Mouse (Mus musculus) lung, postnatal 4 days (tissue): ENCODE results near the gene Ankmy1.

ENCODE experiments used
- DNase-seq, 2 experiments: peaks; one replicate each; pipeline ENCODE4 v3.0.0; 2021

The Ankmy1 gene

DNA sequence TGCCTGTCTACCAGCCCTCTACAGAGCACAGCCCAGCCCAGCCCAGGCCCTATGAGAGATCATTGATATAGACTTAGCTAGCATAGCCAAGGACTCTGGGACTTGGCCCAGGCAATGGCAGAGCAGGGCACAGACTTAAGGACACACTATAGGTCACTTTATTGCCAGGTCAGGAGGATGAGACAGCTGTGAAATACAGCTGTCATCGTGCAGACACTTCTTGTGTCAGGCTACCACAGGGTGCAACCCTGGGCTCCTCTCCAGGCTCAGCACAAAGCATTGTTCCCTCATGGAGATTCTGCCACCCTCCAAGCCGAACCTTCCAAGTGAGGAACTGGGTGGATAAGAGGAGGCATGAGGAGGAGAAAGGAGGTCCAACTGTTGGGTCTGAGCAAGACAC, 32.7 kb downstream of the Ankmy1 start:
- DNase-seq: no peak

DNA sequence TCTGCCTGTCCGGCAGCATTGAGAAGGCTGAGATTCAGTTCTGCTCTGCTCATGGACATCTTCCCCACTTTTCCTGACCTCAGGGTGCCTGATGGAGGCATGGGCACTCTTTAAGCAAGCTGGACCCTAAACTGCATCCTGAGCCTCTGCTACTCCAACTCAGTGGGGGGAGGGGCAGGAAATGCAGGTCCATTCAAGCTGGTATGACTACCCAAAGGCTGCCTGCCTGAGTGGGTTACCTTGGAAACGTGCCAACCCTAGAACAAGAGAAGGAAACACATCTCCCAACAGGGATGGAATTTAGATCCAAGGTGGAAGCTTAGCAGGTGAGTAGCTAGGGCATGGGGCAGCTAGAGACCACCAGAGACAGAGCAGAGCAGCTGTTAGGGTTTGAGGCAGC, 36.5 kb downstream of the Ankmy1 start:
- DNase-seq: no peak

DNA sequence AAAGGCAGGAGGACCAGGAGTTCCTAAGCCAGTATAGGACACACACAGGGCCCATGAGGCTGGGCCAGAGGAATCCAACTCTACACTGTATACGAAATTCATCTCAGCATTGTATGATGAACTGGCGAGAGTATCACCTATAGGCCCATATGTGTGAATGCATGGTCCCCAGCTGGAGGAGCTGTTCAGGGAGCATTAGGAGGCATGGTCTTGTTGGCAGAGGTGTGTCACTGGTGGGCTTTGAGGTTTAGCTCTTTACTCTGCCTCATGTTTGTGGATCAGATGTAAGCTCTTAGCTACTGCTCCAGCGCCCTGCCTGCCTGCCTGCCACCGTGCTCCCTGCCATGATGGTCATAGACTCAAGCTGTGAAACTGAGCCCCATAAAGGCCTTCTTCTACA, 39.4 kb downstream of the Ankmy1 start:
- no peak for DNase-seq

DNA sequence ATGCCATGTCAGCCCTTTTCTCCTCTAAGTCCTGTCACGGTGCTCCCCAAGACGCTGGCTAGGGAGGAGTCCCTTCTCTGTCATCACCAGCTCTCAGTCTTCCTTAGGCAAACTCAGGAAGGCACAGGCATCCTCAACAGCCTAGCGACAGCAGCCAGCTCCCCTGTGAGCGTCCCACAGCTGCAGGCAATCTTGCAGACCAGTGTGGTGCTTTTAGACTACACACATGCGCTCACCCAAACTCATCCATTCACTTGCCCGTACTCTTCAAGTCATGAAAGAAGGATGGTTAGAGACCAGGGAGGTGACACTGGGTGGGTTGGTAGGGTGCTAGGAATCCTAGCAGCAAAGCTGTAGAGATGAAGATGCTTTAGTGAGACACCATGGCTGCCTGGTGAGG, 41.2 kb downstream of the Ankmy1 start:
- DNase-seq: no peak

DNA sequence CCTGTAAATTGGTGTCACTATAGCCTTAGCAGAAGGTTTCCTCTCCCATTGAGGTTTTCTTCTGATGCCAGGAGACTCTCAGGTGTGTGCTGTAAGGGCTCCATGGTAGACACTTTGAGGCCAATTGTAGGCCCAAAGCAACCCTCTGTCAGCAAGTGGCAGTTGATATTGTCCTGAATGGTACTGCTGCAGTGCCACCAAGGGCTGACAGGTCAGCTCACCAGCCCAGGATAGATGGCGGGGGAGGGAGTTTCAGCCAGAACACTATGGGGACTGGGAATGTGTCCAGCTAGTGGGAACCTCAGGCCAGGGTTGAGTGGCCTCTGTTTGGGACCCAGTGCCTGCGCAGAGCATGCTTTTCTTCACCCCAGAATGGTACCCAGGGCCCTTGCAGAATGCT, 50.3 kb downstream of the Ankmy1 start:
- DNase-seq: no peak

DNA sequence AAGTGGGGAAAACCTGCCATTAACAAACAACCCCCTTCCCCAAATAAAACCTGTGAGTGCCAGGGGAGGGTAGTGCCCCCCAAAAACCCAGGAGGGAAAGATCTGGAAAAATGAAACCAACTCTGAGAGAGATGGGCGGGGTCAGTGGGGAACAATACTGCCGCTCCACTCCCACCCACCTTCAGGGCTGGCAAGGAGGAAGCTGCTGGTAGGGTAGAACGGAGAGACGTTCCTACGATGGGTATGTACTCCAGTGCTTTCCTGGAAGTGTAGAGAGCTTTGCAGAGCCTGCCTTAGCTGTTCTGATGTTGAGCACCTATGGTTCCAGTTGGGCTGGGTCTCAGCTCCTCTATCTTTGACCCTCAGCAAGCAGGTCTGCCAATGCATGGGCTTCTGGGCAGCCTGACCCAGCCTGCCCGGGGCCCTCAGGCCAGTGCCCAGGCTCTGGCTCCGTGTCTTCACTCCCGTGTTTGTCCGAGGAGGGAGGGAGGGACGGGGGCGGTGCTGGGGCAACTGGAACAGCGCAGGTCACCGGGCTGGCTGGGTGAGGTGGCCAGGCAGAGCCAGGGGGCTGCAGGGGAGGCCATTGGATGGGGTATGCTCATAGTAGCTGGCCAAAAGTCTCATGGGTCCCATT, 52.6 kb downstream of the Ankmy1 start:
- no peak for DNase-seq

DNA sequence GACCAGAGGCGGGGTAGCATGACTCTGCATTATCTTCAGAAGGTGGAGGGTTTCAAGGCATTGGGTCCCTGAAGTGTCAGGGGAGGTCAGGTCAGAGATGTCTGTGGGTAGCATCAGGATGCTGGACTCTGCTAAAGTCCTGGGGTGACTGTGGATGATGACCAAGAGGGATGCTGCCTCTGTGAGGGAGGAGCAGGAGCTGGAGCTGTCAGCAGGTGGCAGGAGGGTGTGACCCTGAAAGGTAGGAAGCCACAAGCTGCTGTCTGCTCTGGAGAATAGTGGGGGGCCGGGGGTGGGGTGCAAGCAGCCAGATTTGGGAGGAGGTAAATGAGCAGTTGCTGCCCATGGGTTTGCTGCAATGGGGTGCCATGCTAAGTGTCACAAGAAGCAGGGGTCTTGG, 53.2 kb downstream of the Ankmy1 start:
- DNase-seq: no peak

DNA sequence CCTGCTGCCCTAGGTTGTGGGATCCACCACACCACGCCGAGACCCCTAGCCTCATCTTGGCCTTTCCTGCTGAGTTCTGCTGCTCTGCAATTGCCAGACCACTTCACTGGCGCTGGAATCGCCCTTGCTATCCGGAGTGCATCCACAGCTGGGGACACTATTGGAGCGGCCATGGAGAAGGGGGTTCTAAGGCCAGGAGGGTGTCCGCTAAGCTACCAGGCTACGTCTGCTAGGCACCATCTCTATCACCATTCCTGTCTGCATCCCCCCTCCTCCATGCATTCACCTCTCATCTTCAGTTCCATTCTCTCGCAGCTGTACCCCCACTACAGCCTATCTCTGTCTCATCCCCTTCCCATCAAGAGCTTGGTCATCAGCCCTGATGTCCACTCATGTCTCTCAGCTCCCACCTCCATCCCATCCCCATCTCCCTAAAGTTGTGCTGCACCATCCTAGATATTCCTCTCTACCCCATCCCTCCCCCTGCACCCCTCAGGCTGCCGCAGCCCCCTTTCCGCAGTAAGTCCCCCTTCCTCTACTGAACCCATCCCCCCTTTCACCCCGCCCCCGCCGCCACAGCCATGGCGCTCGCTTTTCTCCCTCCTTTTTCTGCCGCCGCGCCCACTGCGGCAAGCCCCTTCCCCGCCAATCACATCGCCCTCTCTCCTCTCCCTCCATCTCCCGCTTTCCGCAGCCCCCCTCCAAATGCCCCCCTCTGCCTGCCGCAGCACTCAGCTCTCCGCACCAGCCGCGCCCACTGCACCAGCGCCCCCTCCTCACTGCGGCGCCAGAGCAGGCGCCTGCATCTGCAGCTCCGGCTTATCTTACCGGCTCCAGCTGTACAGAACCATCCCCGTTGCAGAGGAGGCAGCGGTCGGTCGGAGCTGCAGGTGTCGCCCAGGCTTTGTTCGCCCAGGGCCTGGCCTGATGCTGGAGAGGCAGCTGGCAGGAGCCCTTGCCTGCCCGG, 54.5 kb downstream of the Ankmy1 start:
- DNase-seq: no peak

DNA sequence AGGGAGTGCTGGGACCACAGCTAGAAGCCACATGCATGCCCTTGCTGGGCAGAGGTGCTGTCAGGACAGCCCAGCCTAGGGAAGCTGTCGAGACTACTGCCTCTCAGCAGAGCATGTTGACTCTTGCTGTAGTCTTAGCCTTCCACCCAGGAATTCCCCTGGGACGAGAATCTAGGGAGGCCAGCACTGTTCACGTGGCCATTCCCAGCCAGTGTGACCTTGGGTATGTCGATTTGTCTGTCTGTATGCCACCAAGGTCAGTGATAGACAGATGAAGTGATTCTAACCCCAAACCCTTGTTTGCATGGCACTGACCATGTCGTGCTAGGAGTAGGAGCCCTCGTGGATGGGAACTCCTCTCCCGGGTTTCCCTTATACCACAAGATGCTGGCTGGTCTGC, 56.8 kb downstream of the Ankmy1 start:
- DNase-seq: no peak

DNA sequence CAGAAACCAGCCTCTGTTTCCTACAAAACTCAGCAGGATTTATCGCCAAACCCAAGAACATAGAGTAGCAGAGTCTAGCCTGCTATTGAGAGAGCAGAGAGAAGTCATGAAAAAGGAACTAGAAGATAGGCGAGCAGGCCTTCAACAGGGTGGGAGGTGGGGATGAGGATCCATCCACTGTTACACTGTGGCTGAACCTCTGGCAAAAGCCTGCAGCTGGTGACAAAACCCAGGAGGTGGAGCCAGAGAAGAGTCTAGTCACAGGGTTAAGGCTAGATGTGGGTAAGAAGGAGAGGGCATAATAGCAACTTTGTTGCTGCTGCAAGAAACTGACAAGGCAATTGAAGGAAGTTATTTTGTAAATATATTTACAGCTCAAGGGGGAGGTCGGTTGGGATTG, 61.3 kb downstream of the Ankmy1 start:
- DNase-seq: no peak

DNA sequence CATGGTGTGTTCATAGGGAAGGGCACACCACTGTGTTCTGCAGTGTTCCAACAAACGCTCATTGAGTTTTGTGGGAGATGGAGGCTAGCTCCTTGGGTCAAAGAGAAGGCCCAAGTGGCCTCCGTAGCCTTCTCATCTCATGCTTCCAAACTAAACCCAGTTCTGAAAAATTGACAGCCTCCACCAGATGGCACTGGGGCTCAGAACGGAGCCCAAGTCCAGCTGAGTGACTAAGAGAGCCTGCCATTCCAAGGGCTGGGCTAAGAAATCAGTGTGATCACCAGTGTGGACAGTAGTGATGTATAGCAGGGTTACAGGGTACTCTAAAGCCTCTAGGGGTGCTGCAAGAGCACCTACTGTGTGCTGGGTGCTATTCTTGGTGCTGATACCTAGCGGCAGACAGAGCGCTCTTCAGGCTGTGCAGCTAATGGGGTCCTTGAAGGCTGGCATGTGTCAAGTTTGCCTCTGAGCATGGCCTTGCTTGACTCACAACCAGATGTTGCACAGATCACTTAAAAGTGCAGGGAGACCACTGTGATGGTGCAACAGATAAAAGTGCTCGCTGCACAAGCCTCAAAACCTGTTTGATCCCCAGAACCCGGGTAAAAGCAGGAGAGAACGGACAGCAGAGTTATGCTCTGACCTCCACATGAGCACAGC, 62.3 kb downstream of the Ankmy1 start:
- no peak for DNase-seq

DNA sequence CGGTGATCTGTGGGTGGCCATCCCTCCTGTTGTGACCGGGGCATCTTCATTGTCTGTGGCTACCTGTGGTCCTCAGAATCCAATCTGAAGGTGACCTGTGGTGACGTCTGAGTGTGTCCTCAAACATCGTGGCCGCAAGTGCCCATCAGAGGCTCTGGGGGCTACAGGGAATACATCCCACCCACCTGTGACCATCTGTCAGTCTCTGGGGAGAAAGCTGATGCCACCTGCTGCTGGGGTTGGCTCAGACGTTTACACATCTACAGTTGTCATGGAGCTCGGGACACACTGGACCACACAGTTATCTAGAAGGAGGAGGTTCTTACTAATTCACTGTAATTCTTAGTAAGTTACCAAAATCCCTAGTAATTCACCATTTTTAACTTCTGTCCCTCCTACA, 63.5 kb downstream of the Ankmy1 start:
- DNase-seq: no peak

DNA sequence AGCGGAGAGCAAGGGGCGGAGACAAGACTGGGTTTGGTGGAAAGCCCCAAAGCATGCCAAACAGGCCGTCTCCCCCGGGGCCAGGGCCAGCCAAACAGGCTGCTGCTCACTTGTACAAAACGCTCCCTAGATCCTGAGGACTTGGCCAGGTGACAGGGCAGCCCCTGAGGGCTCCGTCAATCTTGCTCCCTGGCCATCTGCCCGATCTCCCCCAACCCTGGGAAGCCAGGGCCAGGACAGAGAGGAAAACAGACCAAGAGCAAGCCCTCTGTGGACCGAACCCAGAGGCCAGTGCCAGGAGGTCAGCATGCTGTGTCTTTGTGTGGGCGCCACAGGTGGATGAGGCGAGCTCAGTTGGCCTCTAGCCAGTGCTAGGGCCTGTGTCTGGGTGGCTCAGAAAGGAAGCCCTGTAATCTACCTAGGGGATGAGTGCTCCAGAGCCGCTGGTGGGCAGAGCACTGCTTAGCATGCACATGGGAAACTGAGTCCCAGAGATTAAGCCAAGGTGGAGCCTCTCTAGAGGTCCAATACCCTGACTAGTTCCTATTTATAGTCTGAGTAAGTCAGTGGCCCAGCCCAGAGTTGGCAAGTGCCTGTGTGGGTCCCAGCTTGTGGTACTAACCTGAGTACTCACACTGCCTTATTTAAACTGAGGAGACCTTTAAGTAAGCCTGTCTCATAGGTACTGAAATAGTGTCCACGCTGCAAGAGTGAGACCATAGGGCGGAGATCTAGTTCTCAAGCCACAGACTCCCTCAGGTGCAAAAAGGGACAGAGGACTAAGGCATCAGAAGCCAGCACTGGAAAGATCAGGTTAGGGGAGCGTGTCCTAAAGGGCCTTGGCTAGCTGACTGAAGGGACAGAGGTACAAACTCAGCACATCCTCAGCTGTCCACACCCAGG, 64.5 kb downstream of the Ankmy1 start:
- no peak for DNase-seq

DNA sequence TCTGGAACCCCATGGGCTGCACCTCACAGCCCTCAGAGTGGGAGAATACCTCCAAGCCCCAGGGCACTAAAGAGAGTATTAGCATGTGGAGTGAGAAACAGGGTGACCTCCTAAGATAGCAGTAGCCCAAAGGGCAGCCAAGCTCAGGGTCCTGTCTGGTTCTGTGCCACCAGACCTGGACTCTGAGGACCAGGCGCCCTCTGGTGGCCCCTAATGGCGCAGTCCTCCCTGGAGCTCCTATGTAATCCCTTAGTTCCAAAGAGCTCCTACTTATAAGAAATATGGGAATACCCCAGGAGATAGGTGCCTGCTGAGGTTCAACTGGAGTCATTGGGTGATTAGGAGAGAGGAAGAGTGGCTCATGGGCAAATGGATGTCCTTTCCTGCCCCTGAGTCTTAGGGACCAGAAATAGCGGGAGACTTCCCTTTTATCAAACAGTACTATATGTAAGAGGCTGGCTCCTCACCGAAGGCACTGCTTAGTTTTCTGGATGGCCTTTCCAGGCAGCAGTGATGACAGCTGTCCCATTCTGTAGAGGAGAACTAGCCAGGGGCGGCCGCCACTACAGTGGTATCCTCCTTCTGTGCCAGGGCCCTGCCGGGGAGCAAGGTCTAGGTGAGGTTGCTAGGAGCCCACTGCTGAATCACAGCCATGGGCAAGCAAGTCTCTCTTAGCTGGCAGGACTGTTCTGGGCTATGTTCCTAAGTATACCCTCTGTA, 68.6 kb downstream of the Ankmy1 start:
- peak; percentile 75 to 80 for DNase-seq

DNA sequence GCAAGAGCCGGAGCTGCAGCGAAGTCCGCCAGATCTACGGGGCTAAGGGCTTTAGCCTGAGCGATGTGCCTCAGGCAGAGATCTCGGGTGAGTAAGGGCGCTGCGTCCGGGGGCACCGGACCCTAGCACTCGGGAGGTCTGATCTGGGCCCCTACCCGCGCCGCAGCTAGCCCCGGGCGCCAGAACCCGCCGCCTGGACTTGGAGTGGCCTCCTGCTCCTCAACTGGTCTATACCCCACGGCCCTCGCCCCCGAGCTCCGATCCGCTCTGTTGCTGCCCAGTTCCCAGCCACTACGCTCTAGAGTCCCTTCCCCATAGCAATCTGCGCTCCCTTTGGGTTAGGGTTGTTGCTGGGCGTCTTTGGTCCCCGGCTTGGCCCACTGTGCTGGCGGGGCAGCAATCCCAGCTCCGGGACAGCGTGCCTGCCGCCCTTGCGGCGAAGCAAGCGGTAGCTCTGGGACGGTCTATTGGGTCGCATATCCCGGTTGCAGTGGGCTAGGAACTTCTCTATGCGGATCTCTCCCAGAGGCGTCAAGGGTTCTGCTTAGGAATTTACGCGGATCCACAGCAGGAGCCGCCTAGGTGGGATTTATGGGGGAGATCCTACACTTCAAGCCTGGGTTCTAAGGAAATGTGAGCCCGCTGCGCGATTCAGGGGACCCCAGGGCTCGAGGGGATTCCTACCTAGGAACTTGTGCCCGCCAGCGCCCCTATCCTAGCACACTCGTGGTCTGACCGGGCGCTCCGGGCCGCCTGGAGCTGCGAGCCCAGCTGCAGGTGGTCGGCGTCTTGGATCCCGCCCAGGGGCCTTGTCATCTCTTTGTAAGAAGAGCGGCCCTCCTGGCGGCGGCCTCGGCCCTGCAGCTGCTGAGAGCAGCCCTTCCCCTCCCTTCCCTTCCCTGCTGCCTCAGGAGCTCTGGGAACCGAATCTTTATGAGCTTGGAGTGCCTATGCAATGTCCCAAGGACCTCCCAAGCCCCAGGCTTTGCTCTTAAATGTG, 70.4 kb downstream of the Ankmy1 start:
- peak; percentile 40 to 69 for DNase-seq

DNA sequence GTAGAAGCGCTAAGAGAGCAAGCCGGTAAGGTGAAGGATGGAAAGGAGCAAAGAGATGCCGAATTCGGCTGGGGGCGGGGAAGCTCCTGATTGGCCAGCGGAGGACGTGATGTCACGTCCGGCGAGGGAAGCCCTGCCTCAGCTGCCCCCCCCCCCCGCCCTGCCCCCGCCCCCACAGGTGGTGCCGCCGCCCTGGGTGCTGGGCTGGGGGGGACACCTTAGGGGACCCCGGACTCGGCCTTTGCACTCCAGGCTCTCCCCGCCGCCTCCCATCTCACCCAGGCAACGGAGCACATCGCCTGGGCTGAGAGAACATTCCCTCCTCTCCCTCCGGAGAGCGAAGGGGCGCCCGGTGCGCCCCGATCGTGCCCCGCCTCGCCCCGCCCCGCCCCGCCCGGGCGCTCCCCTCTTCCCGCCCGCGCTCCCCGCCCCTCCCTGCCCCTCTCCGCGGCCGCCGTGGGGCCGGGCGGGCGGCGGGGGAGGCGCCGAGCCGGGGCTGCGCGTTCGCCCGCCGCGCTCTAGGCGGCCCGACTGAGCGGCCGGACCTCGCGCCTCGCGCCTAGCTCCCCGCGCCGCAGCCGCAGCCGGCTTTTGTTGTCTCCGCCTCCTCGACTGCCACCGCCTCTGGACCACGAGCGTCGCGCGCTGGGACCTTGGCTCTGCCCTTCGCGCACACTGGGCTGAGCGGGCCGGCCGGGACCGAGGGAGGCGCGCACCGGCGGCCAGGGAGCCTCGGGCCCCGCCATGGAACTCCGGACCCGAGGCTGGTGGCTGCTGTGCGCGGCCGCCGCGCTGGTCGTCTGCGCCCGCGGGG, 71.3 kb downstream of the Ankmy1 start, which contains the start of gene Gpc1:
Gene Gpc1 (plus strand): TSS at position 458 of the 814 bp plus-strand sequence.
- peak; percentile 78 to 82 for DNase-seq

DNA sequence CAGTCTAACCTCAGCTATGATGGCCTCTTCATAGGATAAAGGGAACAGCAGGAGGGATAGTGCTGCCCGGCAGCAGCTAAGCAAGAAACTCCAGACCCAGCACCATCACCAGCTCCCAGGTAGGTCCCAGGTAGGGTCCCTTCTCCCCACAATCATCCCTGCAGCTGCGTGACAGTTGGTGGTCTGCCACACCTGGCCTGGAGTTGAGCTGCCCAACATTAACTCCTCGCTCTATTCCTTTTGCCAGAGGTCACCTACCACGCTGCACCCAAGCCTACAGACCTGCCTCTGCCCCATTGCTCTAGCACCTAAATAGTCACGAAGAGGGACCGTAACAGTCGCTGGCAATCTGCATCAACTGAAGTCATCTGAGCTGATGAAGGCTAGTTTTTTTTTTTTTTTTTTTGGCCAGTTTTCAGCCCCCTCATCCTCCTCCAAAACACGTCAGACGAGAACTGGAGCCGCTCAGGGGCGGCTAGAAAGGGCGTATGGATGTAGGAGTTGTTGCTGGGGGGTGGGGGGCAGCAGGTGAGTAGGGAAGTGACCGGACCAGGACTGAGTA, 72.0 kb downstream of the Ankmy1 start:
- DNase-seq: no peak

DNA sequence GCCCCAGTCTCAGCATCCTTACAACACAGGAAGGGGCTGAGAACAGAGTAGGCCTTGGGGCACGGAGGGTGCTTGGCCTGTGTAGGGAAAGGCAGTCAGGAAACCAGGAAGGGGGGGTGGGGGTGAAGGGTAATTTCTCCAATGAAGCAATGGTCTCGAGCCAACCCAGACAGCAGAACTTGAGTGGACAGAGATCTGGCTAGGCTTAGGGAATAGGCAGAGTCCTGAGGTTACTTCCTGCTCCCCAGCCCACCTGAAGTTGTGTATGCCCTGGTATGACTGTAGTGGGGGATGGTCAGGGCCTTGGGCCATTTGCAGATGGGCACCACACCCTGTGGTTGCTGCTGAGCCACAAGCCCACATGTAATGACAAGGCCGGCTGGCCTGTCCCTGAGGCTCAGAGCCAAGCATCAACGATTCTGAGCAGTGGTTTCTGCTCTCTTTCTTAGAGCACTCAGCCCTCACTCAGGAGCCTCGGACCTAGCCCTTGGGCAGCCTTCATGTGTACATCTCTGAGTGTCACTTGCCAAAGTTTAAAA, 86.9 kb downstream of the Ankmy1 start:
- no peak for DNase-seq

DNA sequence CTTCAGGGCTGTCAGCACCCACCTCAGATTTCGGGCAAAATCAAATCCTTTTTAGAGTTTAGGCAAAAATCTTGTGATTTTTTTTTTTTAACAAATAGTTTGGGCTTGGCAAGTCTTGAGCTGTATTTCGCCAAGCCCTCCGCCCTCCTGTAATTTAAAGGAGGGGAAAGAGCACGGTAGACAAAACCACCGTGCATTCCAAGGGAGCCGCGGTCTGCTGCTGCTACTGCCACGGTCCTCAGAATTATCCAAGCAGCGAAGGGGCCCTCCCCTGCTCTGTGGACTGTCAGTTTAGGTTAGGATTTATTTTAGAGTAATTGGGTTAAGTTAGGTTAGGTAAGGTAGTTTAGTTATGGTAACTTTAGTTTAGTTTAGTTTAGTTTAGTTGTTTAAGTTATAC, 87.6 kb downstream of the Ankmy1 start:
- no peak for DNase-seq
